Mouse (Mus musculus) olfactory bulb, adult 2 months (tissue): ENCODE data around the gene Ube2f.

Experiments
- CTCF ChIP-seq: fragments of 200-500 bp; IDR thresholded peaks from 2 replicates; pipeline ENCODE4 v1.5.1; 2012; ENCODE audit warnings: low read depth, mild to moderate bottlenecking, low read length, moderate library complexity; ENCODE audit not compliant: insufficient read depth
- POLR2A ChIP-seq: fragments of 200-500 bp; IDR thresholded peaks from 2 replicates; pipeline ENCODE4 v1.6.1; 2012; ENCODE audit warnings: mild to moderate bottlenecking, low read depth, low read length, moderate library complexity; ENCODE audit not compliant: insufficient read depth

DNA sequence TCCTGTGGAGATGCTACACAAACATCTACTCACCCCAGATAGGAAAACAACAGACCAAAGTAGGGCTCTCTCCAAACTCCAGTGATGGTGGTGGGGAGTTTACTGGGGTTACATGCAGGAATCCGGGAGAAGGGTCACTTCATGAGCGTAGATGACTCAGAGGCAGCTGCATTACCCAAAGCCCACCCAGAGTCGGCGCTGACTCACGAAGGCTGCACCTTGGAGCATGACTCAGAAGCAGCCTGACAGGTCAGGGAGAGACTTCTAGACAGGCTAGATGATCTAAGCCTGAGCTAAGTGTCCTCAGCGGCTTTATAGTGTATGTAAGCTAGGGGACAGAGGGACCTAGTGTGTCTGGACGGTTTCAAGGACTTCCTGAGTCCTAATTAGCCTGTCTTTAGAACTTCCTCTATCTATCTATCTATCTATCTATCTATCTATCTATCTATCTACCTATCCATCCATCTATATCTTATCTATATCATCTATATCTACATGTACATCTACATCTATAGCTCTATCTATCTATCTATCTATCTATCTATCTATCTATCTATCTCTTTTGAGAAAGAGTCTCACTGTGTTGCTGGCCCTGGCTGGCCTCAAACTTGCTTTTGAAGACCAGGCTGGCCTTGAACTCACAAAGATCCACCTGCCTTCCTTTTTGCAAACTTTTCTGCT, 30.3 kb upstream of the Ube2f start:
- TF ChIP-seq POLR2A (no peak), CTCF (no peak)
